Mouse (Mus musculus): ENCODE data around the gene Tmem150a.

Tmem150a gene

GRCm38 (mm10) chr6:72374820-72375563 is 19.7 kb downstream of the Tmem150a start:
- no peak for DNase-seq

GRCm38 (mm10) chr6:72378510-72379234 is 23.4 kb downstream of the Tmem150a start:
- no peak for DNase-seq

GRCm38 (mm10) chr6:72379377-72380130 is 24.3 kb downstream of the Tmem150a start:
- no peak for DNase-seq

GRCm38 (mm10) chr6:72380131-72380770 is 25.0 kb downstream of the Tmem150a start, which contains the start of gene Vamp5:
Gene Vamp5, minus strand, starts transcription at chr6:72380468.
- peak; percentile 94 for DNase-seq

GRCm38 (mm10) chr6:72382494-72382893 is 27.2 kb downstream of the Tmem150a start:
- DNase-seq: no peak

- no peak for DNase-seq
Measured at GRCm38 (mm10) chr6:72383142-72383820, 28.0 kb downstream of the Tmem150a start.

GRCm38 (mm10) chr6:72383952-72384351 is 28.7 kb downstream of the Tmem150a start:
- DNase-seq: no peak

- no peak for DNase-seq
Measured at GRCm38 (mm10) chr6:72385258-72385657, 30.0 kb downstream of the Tmem150a start.

GRCm38 (mm10) chr6:72386561-72386960 is 31.3 kb downstream of the Tmem150a start:
- no peak for DNase-seq

GRCm38 (mm10) chr6:72387816-72388215 is 32.6 kb downstream of the Tmem150a start:
- no peak for DNase-seq

GRCm38 (mm10) chr6:72388266-72388665 is 33.0 kb downstream of the Tmem150a start:
- DNase-seq: no peak

GRCm38 (mm10) chr6:72388791-72389329 is 33.6 kb downstream of the Tmem150a start:
- DNase-seq: no peak

GRCm38 (mm10) chr6:72389471-72389940 is 34.3 kb downstream of the Tmem150a start:
- no peak for DNase-seq

GRCm38 (mm10) chr6:72389941-72390771 is 34.9 kb downstream of the Tmem150a start, which contains the start of gene Vamp8:
Gene Vamp8, minus strand, starts transcription at chr6:72390703.
- peak; percentile 69 for DNase-seq

- DNase-seq: peak; percentile 18
Measured at GRCm38 (mm10) chr6:72390795-72391521, 35.7 kb downstream of the Tmem150a start.

- DNase-seq: no peak
Measured at GRCm38 (mm10) chr6:72392341-72392740, 37.1 kb downstream of the Tmem150a start.

GRCm38 (mm10) chr6:72396837-72397251 is 41.6 kb downstream of the Tmem150a start:
- no peak for DNase-seq

- DNase-seq: no peak
Measured at GRCm38 (mm10) chr6:72399967-72400366, 44.7 kb downstream of the Tmem150a start.

GRCm38 (mm10) chr6:72401875-72402274 is 46.6 kb downstream of the Tmem150a start:
- peak; percentile 78 for DNase-seq

- DNase-seq: no peak
Measured at GRCm38 (mm10) chr6:72405356-72405755, 50.1 kb downstream of the Tmem150a start.
